Mouse (Mus musculus): Measurements from ENCODE around the gene Ncor1.
"Not testable (repeated sequence)": the region's sequence is repeated elsewhere in the genome, so short reads cannot be mapped to it uniquely, and the experiment has no call there.

Ncor1 gene

GRCm38 (mm10) chr11:62351948-62352347 lies 106.4 kb downstream of the Ncor1 start:
- no peak for DNase-seq

- DNase-seq: no peak
Measured at GRCm38 (mm10) chr11:62343002-62343401, 115.3 kb downstream of the Ncor1 start.

GRCm38 (mm10) chr11:62332228-62332627 lies 126.1 kb downstream of the Ncor1 start:
- DNase-seq: no peak

GRCm38 (mm10) chr11:62331141-62331540 lies 127.2 kb downstream of the Ncor1 start:
- DNase-seq: no peak

GRCm38 (mm10) chr11:62323659-62324058 lies 134.7 kb downstream of the Ncor1 start:
- DNase-seq: no peak

- no peak for DNase-seq
Measured at GRCm38 (mm10) chr11:62320097-62320496, 138.2 kb downstream of the Ncor1 start.

- DNase-seq: no peak
Measured at GRCm38 (mm10) chr11:62317746-62318145, 140.6 kb downstream of the Ncor1 start.

- no peak for DNase-seq
Measured at GRCm38 (mm10) chr11:62314984-62315383, 143.4 kb downstream of the Ncor1 start.

- DNase-seq: no peak
Measured at GRCm38 (mm10) chr11:62309296-62309695, 149.0 kb downstream of the Ncor1 start.

- DNase-seq: no peak
Measured at GRCm38 (mm10) chr11:62305866-62306265, 152.5 kb downstream of the Ncor1 start.

- DNase-seq: no peak
Measured at GRCm38 (mm10) chr11:62298883-62299282, 159.5 kb downstream of the Ncor1 start.

GRCm38 (mm10) chr11:62294121-62294520 lies 164.2 kb downstream of the Ncor1 start:
- DNase-seq: no peak

GRCm38 (mm10) chr11:62287700-62288099 lies 170.6 kb downstream of the Ncor1 start:
- no peak for DNase-seq

GRCm38 (mm10) chr11:62285020-62285419 lies 173.3 kb downstream of the Ncor1 start:
- no peak for DNase-seq

- DNase-seq: not testable (repeated sequence)
Measured at GRCm38 (mm10) chr11:62284020-62284419, 174.3 kb downstream of the Ncor1 start.

- peak; percentile 79 for DNase-seq
Measured at GRCm38 (mm10) chr11:62281601-62281997, 176.7 kb downstream of the Ncor1 start.

GRCm38 (mm10) chr11:62280675-62281600 lies 177.4 kb downstream of the Ncor1 start, which contains the start of the genes Zswim7 and Ttc19:
Zswim7 (minus strand) TSS chr11:62281375.
Ttc19 (plus strand) TSS chr11:62281473.
- peak; percentile 95 for DNase-seq

GRCm38 (mm10) chr11:62278027-62278426 lies 180.3 kb downstream of the Ncor1 start:
- DNase-seq: peak; percentile 75

GRCm38 (mm10) chr11:62277086-62277485 lies 181.3 kb downstream of the Ncor1 start:
- DNase-seq: no peak

- no peak for DNase-seq
Measured at GRCm38 (mm10) chr11:62270851-62271250, 187.5 kb downstream of the Ncor1 start.

- DNase-seq: no peak
Measured at GRCm38 (mm10) chr11:62269097-62269496, 189.2 kb downstream of the Ncor1 start.

GRCm38 (mm10) chr11:62268381-62268780 lies 190.0 kb downstream of the Ncor1 start:
- DNase-seq: no peak

- peak; percentile 23 for DNase-seq
Measured at GRCm38 (mm10) chr11:62266466-62267214, 191.7 kb downstream of the Ncor1 start.
